Mouse (Mus musculus): Measurements from ENCODE around the gene Golt1a.

The Golt1a gene

GRCm38 (mm10) chr1:133292608-133293007 is 17.0 kb upstream of the Golt1a start:
- in situ Hi-C loops (cut with MboI; ENCODE audit: low pct_unique_long_range_greater_than_20kb in 1 of 2, low sequenced_read_pairs in 2 of 2, unreplicated experiment in 1 of 2), result no loop called here

GRCm38 (mm10) chr1:133296376-133296775 is 13.2 kb upstream of the Golt1a start:
- in situ Hi-C loops (cut with MboI; ENCODE audit: low pct_unique_long_range_greater_than_20kb in 1 of 2, low sequenced_read_pairs in 2 of 2, unreplicated experiment in 1 of 2), result no loop called here

GRCm38 (mm10) chr1:133298816-133299215 is 10.8 kb upstream of the Golt1a start:
- in situ Hi-C loops (cut with MboI; ENCODE audit: low pct_unique_long_range_greater_than_20kb in 1 of 2, low sequenced_read_pairs in 2 of 2, unreplicated experiment in 1 of 2), result no loop called here

- in situ Hi-C loops (cut with MboI; ENCODE audit: low pct_unique_long_range_greater_than_20kb in 1 of 2, low sequenced_read_pairs in 2 of 2, unreplicated experiment in 1 of 2), result loop anchor here (5.0 kb wide), 1 partner anchor 125 kb away; no protein-coding TSS in a partner anchor
These were observed 7.1 kb upstream of the Golt1a start for GRCm38 (mm10) chr1:133302540-133302939.

- in situ Hi-C loops (cut with MboI; ENCODE audit: low pct_unique_long_range_greater_than_20kb in 1 of 2, low sequenced_read_pairs in 2 of 2, unreplicated experiment in 1 of 2), result no loop called here
These were observed 2.8 kb upstream of the Golt1a start for GRCm38 (mm10) chr1:133306842-133307241.

GRCm38 (mm10) chr1:133307318-133307717 is 2.3 kb upstream of the Golt1a start:
- in situ Hi-C loops (cut with MboI; ENCODE audit: low pct_unique_long_range_greater_than_20kb in 1 of 2, low sequenced_read_pairs in 2 of 2, unreplicated experiment in 1 of 2), result no loop called here

- in situ Hi-C loops (cut with MboI; ENCODE audit: low pct_unique_long_range_greater_than_20kb in 1 of 2, low sequenced_read_pairs in 2 of 2, unreplicated experiment in 1 of 2), result no loop called here
These were observed 1.6 kb downstream of the Golt1a start for GRCm38 (mm10) chr1:133311240-133311639.

- in situ Hi-C loops (cut with MboI; ENCODE audit: low pct_unique_long_range_greater_than_20kb in 1 of 2, low sequenced_read_pairs in 2 of 2, unreplicated experiment in 1 of 2), result no loop called here
These were observed 2.3 kb downstream of the Golt1a start for GRCm38 (mm10) chr1:133311946-133312345.

GRCm38 (mm10) chr1:133314364-133314763 is 4.8 kb downstream of the Golt1a start:
- in situ Hi-C loops (cut with MboI; ENCODE audit: low pct_unique_long_range_greater_than_20kb in 1 of 2, low sequenced_read_pairs in 2 of 2, unreplicated experiment in 1 of 2), result no loop called here

- in situ Hi-C loops (cut with MboI; ENCODE audit: low pct_unique_long_range_greater_than_20kb in 1 of 2, low sequenced_read_pairs in 2 of 2, unreplicated experiment in 1 of 2), result loop anchor here (5.0 kb wide), 2 partner anchors 37 to 297 kb away; partner anchors contain the start of genes Ren1 (in 2 of the 2) and Snrpe (in 1 of the 2)
These were observed 6.2 kb downstream of the Golt1a start for GRCm38 (mm10) chr1:133315775-133316174.

GRCm38 (mm10) chr1:133316577-133316976 is 7.0 kb downstream of the Golt1a start:
- in situ Hi-C loops (cut with MboI; ENCODE audit: low pct_unique_long_range_greater_than_20kb in 1 of 2, low sequenced_read_pairs in 2 of 2, unreplicated experiment in 1 of 2), result loop anchor here (5.0 kb wide), 2 partner anchors 36 to 296 kb away; partner anchors contain the start of genes Ren1 (in 2 of the 2) and Snrpe (in 1 of the 2)

GRCm38 (mm10) chr1:133317149-133317548 is 7.5 kb downstream of the Golt1a start:
- in situ Hi-C loops (cut with MboI; ENCODE audit: low pct_unique_long_range_greater_than_20kb in 1 of 2, low sequenced_read_pairs in 2 of 2, unreplicated experiment in 1 of 2), result loop anchor here (5.0 kb wide), 2 partner anchors 35 to 295 kb away; partner anchors contain the start of genes Ren1 (in 2 of the 2) and Snrpe (in 1 of the 2)

- in situ Hi-C loops (cut with MboI; ENCODE audit: low pct_unique_long_range_greater_than_20kb in 1 of 2, low sequenced_read_pairs in 2 of 2, unreplicated experiment in 1 of 2), result no loop called here
These were observed 11.8 kb downstream of the Golt1a start, which contains the start of gene Kiss1 for GRCm38 (mm10) chr1:133321267-133321925. TSS of gene Kiss1 (plus strand) at chr1:133321875.

- in situ Hi-C loops (cut with MboI; ENCODE audit: low pct_unique_long_range_greater_than_20kb in 1 of 2, low sequenced_read_pairs in 2 of 2, unreplicated experiment in 1 of 2), result no loop called here
These were observed 13.7 kb downstream of the Golt1a start for GRCm38 (mm10) chr1:133323333-133323732.

GRCm38 (mm10) chr1:133325951-133326350 is 16.4 kb downstream of the Golt1a start:
- in situ Hi-C loops (cut with MboI; ENCODE audit: low pct_unique_long_range_greater_than_20kb in 1 of 2, low sequenced_read_pairs in 2 of 2, unreplicated experiment in 1 of 2), result no loop called here

- in situ Hi-C loops (cut with MboI; ENCODE audit: low pct_unique_long_range_greater_than_20kb in 1 of 2, low sequenced_read_pairs in 2 of 2, unreplicated experiment in 1 of 2), result no loop called here
These were observed 17.5 kb downstream of the Golt1a start for GRCm38 (mm10) chr1:133327094-133327493.

GRCm38 (mm10) chr1:133328299-133328795 is 18.7 kb downstream of the Golt1a start:
- in situ Hi-C loops (cut with MboI; ENCODE audit: low pct_unique_long_range_greater_than_20kb in 1 of 2, low sequenced_read_pairs in 2 of 2, unreplicated experiment in 1 of 2), result no loop called here

GRCm38 (mm10) chr1:133328896-133329637 is 19.5 kb downstream of the Golt1a start:
- in situ Hi-C loops (cut with MboI; ENCODE audit: low pct_unique_long_range_greater_than_20kb in 1 of 2, low sequenced_read_pairs in 2 of 2, unreplicated experiment in 1 of 2), result no loop called here

- in situ Hi-C loops (cut with MboI; ENCODE audit: low pct_unique_long_range_greater_than_20kb in 1 of 2, low sequenced_read_pairs in 2 of 2, unreplicated experiment in 1 of 2), result no loop called here
These were observed 20.0 kb downstream of the Golt1a start for GRCm38 (mm10) chr1:133329638-133329964.
